Mouse (Mus musculus): Measurements from ENCODE around the gene Mybbp1a.

Mybbp1a gene

GRCm38 (mm10) chr11:72440965-72441664 is at the start of gene Mybbp1a:
TSS of gene Mybbp1a (plus strand) at chr11:72441355.
- DNase-seq (ENCODE audit: low spot score) = peak; percentile 97

GRCm38 (mm10) chr11:72393243-72393642 is 47.9 kb upstream of the Mybbp1a start:
- DNase-seq (ENCODE audit: low spot score) = no peak

GRCm38 (mm10) chr11:72393669-72394068 is 47.5 kb upstream of the Mybbp1a start:
- peak; percentile 45 for DNase-seq (ENCODE audit: low spot score)

- DNase-seq (ENCODE audit: low spot score) = no peak
These were observed 46.5 kb upstream of the Mybbp1a start for GRCm38 (mm10) chr11:72394694-72395093.

- no peak for DNase-seq (ENCODE audit: low spot score)
These were observed 45.5 kb upstream of the Mybbp1a start for GRCm38 (mm10) chr11:72395652-72396051.

- peak; percentile 45 for DNase-seq (ENCODE audit: low spot score)
These were observed 44.5 kb upstream of the Mybbp1a start for GRCm38 (mm10) chr11:72396621-72397020.

GRCm38 (mm10) chr11:72397072-72397471 is 44.1 kb upstream of the Mybbp1a start:
- peak; percentile 67 for DNase-seq (ENCODE audit: low spot score)

- DNase-seq (ENCODE audit: low spot score) = no peak
These were observed 43.2 kb upstream of the Mybbp1a start for GRCm38 (mm10) chr11:72397811-72398525.

GRCm38 (mm10) chr11:72401068-72401467 is 40.1 kb upstream of the Mybbp1a start:
- no peak for DNase-seq (ENCODE audit: low spot score)

GRCm38 (mm10) chr11:72402017-72402416 is 39.1 kb upstream of the Mybbp1a start:
- no peak for DNase-seq (ENCODE audit: low spot score)

- DNase-seq (ENCODE audit: low spot score) = no peak
These were observed 38.2 kb upstream of the Mybbp1a start for GRCm38 (mm10) chr11:72402969-72403368.

GRCm38 (mm10) chr11:72405532-72405931 is 35.6 kb upstream of the Mybbp1a start:
- DNase-seq (ENCODE audit: low spot score) = no peak

GRCm38 (mm10) chr11:72406079-72406675 is 35.0 kb upstream of the Mybbp1a start:
- no peak for DNase-seq (ENCODE audit: low spot score)

- DNase-seq (ENCODE audit: low spot score) = no peak
These were observed 34.1 kb upstream of the Mybbp1a start for GRCm38 (mm10) chr11:72407081-72407480.

- no peak for DNase-seq (ENCODE audit: low spot score)
These were observed 33.6 kb upstream of the Mybbp1a start for GRCm38 (mm10) chr11:72407574-72407973.

GRCm38 (mm10) chr11:72408451-72409170 is 32.5 kb upstream of the Mybbp1a start:
- DNase-seq (ENCODE audit: low spot score) = no peak

- no peak for DNase-seq (ENCODE audit: low spot score)
These were observed 31.3 kb upstream of the Mybbp1a start for GRCm38 (mm10) chr11:72409649-72410385.

- DNase-seq (ENCODE audit: low spot score) = no peak
These were observed 30.5 kb upstream of the Mybbp1a start for GRCm38 (mm10) chr11:72410521-72411092.

GRCm38 (mm10) chr11:72411093-72411921 is 29.8 kb upstream of the Mybbp1a start, which contains the start of gene Smtnl2:
TSS of gene Smtnl2 (minus strand) at chr11:72411713.
- no peak for DNase-seq (ENCODE audit: low spot score)

GRCm38 (mm10) chr11:72411945-72412344 is 29.2 kb upstream of the Mybbp1a start:
- DNase-seq (ENCODE audit: low spot score) = no peak
